Mouse (Mus musculus): ENCODE measurements around the gene Nkapl. TPM values are rescaled to one million over a fixed set of nuclear protein-coding genes. Genes with fewer than 3 reads are reported as not detected.
A peak's percentile ranks its signal among the peaks of the same experiment; 100 is the strongest.
"Not testable (repeated sequence)": the region's sequence is repeated elsewhere in the genome, so short reads cannot be mapped to it uniquely, and the experiment has no call there.

Gene Nkapl
- total RNA-seq (2014; fragmentation: Nextera tagmentation): 2.2 TPM in 1 of 2 replicates, not detected in the other
- total RNA-seq (2017): 0.66 and 1.1 TPM in 2 replicates
- 0.53 and 0.54 TPM in 2 replicates for polyA plus RNA-seq (2012)

- H3K9me3 ChIP-seq (replicated peaks): no peaks in the 10 kb centered on the region
- ATAC-seq (ENCODE audit: extremely low read depth, insufficient number of reproducible peaks, low FRiP score, poor library complexity, severe bottlenecking) (peak; percentile 90), DNase-seq (ENCODE audit: low spot score) (peak; percentile 83)
- TF ChIP-seq GATA1 (IDR thresholded peaks at IDR 0.05; ENCODE audit: borderline replicate concordance, low read length) (no peak), GATA2 (IDR thresholded peaks at IDR 0.05; ENCODE audit: borderline replicate concordance, low read depth, low read length) (no peak), TAL1 (conservative IDR thresholded peaks at IDR 0.05; ENCODE audit: low read depth, low read length) (no peak), POLR2AphosphoS5 (IDR thresholded peaks at IDR 0.05; ENCODE audit: insufficient replicate concordance, low read depth, low read length) (no peak), CTCF (IDR thresholded peaks at IDR 0.05; ENCODE audit: low read depth, low read length) (no peak)
- H3K4me3 ChIP-seq (ENCODE audit: low read depth, low read length): peak within 1 kb of the TSS; percentile 75
- H3K27me3 ChIP-seq (ENCODE audit: insufficient read depth, low read length): peaks cover 15% of the 10 kb centered on the region
- no peaks in the 10 kb centered on the region for H3K36me3 ChIP-seq (replicated peaks)
- peaks cover 14% of the 10 kb centered on the region for H3K4me1 ChIP-seq (ENCODE audit: insufficient read depth, low read depth, low read length)
These were observed at the start of gene Nkapl for GRCm38 (mm10) chr13:21468061-21469019. Gene Nkapl, minus strand, starts transcription at chr13:21468509.

DNA sequence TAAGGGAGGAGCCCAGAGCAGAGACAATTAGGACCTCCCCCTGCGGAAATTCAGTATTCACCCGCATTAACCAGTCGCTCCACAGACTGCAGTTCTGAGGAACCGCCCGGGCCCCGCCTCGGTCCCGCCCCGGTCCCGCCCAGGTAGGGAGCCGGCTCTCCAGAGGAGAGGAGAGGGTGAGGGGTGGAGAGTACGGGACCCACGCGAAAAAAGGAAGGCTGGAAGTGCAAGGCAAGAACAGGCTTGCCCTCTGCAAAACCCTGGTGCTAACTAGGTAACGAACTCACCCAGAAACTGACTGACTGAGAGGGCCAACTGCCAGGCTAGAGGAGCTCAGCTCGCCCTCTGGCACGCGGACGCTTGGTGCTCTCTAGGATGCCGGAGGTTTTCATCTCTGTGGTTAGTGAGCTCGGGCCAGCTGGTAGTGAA, 37.9 kb upstream of the Nkapl start:
- H3K4me3 ChIP-seq (ENCODE audit: low read depth, low read length): peak overlapping the region; percentile 76
- TF ChIP-seq GATA2 (IDR thresholded peaks at IDR 0.05; ENCODE audit: borderline replicate concordance, low read depth, low read length) (no peak), POLR2AphosphoS5 (IDR thresholded peaks at IDR 0.05; ENCODE audit: insufficient replicate concordance, low read depth, low read length) (no peak)
- H3K36me3 ChIP-seq (replicated peaks): no peaks in the 10 kb centered on the region
- DNase-seq (ENCODE audit: low spot score): peak; percentile 86
- no peaks in the 10 kb centered on the region for H3K27me3 ChIP-seq (ENCODE audit: insufficient read depth, low read length)
- ATAC-seq (ENCODE audit: extremely low read depth, insufficient number of reproducible peaks, low FRiP score, poor library complexity, severe bottlenecking): peak; percentile 96
- H3K9me3 ChIP-seq (replicated peaks): no peaks in the 10 kb centered on the region
- peaks cover 4% of the 10 kb centered on the region for H3K4me1 ChIP-seq (ENCODE audit: insufficient read depth, low read depth, low read length)

GRCm38 (mm10) chr13:21502296-21502695, 34.0 kb upstream of the Nkapl start:
- DNase-seq (ENCODE audit: low spot score) (no peak), ATAC-seq (ENCODE audit: extremely low read depth, insufficient number of reproducible peaks, low FRiP score, poor library complexity, severe bottlenecking) (no peak)
- H3K9me3 ChIP-seq (replicated peaks): no peaks in the 10 kb centered on the region
- TF ChIP-seq POLR2AphosphoS5 (IDR thresholded peaks at IDR 0.05; ENCODE audit: insufficient replicate concordance, low read depth, low read length) (no peak), GATA1 (IDR thresholded peaks at IDR 0.05; ENCODE audit: borderline replicate concordance, low read length) (no peak), TAL1 (conservative IDR thresholded peaks at IDR 0.05; ENCODE audit: low read depth, low read length) (no peak), CTCF (IDR thresholded peaks at IDR 0.05; ENCODE audit: low read depth, low read length) (no peak), GATA2 (IDR thresholded peaks at IDR 0.05; ENCODE audit: borderline replicate concordance, low read depth, low read length) (no peak)
- H3K4me3 ChIP-seq (ENCODE audit: low read depth, low read length): no peak overlapping the region
- peaks cover 4% of the 10 kb centered on the region for H3K27me3 ChIP-seq (ENCODE audit: insufficient read depth, low read length)
- no peaks in the 10 kb centered on the region for H3K36me3 ChIP-seq (replicated peaks)
- peaks cover 4% of the 10 kb centered on the region for H3K4me1 ChIP-seq (ENCODE audit: insufficient read depth, low read depth, low read length)

DNA sequence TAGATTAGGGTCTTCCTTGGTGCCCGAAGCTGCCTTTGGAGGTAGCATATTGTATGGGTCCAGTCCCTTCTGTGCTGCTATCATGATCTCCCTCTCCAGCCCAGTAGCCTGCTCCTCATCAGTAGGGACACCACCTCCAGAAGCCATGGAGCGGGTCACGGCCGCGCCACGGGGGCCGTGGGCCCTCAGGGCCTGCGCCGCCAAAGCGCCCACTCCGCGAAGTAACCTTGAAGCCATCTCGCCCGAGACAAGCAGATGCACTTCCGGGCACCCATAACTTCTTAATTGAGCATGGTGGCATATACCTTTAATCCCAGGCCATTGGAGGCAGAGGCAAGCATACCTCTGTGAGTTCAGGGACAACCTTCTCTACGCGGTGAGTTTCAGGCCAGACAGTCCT, 32.9 kb upstream of the Nkapl start, which contains the start of gene Gm11273:
TSS of gene Gm11273 (minus strand) at position 237 of the 400 bp plus-strand sequence.
- not testable (repeated sequence) for H3K4me1 ChIP-seq (ENCODE audit: insufficient read depth, low read depth, low read length); H3K27me3 ChIP-seq (ENCODE audit: insufficient read depth, low read length); H3K36me3 ChIP-seq (replicated peaks); H3K9me3 ChIP-seq (replicated peaks); H3K4me3 ChIP-seq (ENCODE audit: low read depth, low read length); DNase-seq (ENCODE audit: low spot score); ATAC-seq (ENCODE audit: extremely low read depth, insufficient number of reproducible peaks, low FRiP score, poor library complexity, severe bottlenecking)

GRCm38 (mm10) chr13:21495080-21495479, 26.8 kb upstream of the Nkapl start, which contains the start of gene AK157302:
Gene AK157302, plus strand, starts transcription at chr13:21495223.
- ATAC-seq (ENCODE audit: extremely low read depth, insufficient number of reproducible peaks, low FRiP score, poor library complexity, severe bottlenecking): no peak

GRCm38 (mm10) chr13:21492847-21493246, 24.5 kb upstream of the Nkapl start:
- DNase-seq (ENCODE audit: low spot score) (no peak), ATAC-seq (ENCODE audit: extremely low read depth, insufficient number of reproducible peaks, low FRiP score, poor library complexity, severe bottlenecking) (no peak)
- Histone ChIP-seq H3K4me1 (ENCODE audit: insufficient read depth, low read depth, low read length) (no peaks in the 10 kb centered on the region), H3K9me3 (replicated peaks) (no peaks in the 10 kb centered on the region), H3K36me3 (replicated peaks) (no peaks in the 10 kb centered on the region), H3K27me3 (ENCODE audit: insufficient read depth, low read length) (peaks cover 2% of the 10 kb centered on the region; the same call in 1 of the 2 replicates), H3K4me3 (ENCODE audit: low read depth, low read length) (no peak overlapping the region)
- no peak for TF ChIP-seq TAL1 (conservative IDR thresholded peaks at IDR 0.05; ENCODE audit: low read depth, low read length)
- TF ChIP-seq CTCF (IDR thresholded peaks at IDR 0.05; ENCODE audit: low read depth, low read length): no peak
- no peak for TF ChIP-seq POLR2AphosphoS5 (IDR thresholded peaks at IDR 0.05; ENCODE audit: insufficient replicate concordance, low read depth, low read length)
- TF ChIP-seq GATA1 (IDR thresholded peaks at IDR 0.05; ENCODE audit: borderline replicate concordance, low read length): no peak

More at GRCm38 (mm10) chr13:21495080-21495479, 26.8 kb upstream of the Nkapl start, which contains the start of gene AK157302:
- H3K9me3 ChIP-seq (replicated peaks): no peaks in the 10 kb centered on the region
- TF ChIP-seq CTCF (IDR thresholded peaks at IDR 0.05; ENCODE audit: low read depth, low read length) (no peak), TAL1 (conservative IDR thresholded peaks at IDR 0.05; ENCODE audit: low read depth, low read length) (no peak), GATA1 (IDR thresholded peaks at IDR 0.05; ENCODE audit: borderline replicate concordance, low read length) (no peak), POLR2AphosphoS5 (IDR thresholded peaks at IDR 0.05; ENCODE audit: insufficient replicate concordance, low read depth, low read length) (no peak), GATA2 (IDR thresholded peaks at IDR 0.05; ENCODE audit: borderline replicate concordance, low read depth, low read length) (no peak)
- H3K4me3 ChIP-seq (ENCODE audit: low read depth, low read length): no peak within 1 kb of the TSS
- DNase-seq (ENCODE audit: low spot score): no peak
- H3K4me1 ChIP-seq (ENCODE audit: insufficient read depth, low read depth, low read length): no peaks in the 10 kb centered on the region
- peaks cover 6% of the 10 kb centered on the region for H3K27me3 ChIP-seq (ENCODE audit: insufficient read depth, low read length)
- no peaks in the 10 kb centered on the region for H3K36me3 ChIP-seq (replicated peaks)

Measured in G1E (cell line).